Mouse (Mus musculus) C2C12 (cell line): ENCODE data around the gene Pofut2.

Experiments
- CTCF ChIP-seq: IDR thresholded peaks from one replicate; pipeline ENCODE4 v1.5.1; 2011; ENCODE audit not compliant: control insufficient read depth, insufficient read depth, insufficient read length
- MAX ChIP-seq: IDR thresholded peaks from one replicate; pipeline ENCODE4 v1.6.1; 2011; ENCODE audit warnings: mild to moderate bottlenecking, control low read depth
- MYOD1 ChIP-seq: IDR thresholded peaks from one replicate; pipeline ENCODE4 v1.6.1; 2011; ENCODE audit warnings: low read depth; ENCODE audit not compliant: control insufficient read depth, insufficient read length
- MYOG ChIP-seq: IDR thresholded peaks from one replicate; pipeline ENCODE4 v1.6.1; 2011; ENCODE audit not compliant: control insufficient read depth, insufficient read length; ENCODE audit errors: extremely low read depth
- USF1 ChIP-seq: IDR thresholded peaks from one replicate; pipeline ENCODE4 v1.6.1; 2011; ENCODE audit warnings: low read depth, mild to moderate bottlenecking, control low read depth, moderate library complexity

DNA sequence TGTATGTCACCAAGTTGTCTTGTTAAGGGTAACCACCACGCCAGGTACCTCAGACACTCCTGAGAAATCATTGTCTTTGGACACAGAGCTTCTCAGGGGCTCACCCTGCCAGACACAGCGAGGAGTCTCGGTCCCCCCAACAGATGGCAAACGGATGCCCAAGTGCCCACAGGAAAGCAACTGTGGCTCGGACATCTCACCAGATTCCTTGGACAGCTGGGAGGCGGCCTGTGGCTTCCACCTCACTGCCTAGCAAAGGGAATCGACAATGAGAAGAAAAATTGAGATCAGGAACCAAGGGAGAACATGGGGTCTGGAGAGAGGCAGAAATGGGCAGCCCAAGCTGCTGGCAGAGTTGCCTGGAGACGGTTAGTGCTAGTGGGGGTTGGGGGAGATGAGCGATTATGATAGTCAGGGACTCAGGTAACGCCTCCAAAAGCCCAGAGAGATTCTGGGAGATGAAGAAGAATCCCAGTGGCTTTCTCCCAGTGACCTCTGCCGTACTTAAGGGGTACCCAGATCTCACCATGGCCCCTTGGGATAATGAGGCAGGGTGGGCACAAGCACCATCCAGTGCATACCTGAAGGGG is 36.0 kb upstream of the Pofut2 start:
- TF ChIP-seq CTCF (no peak), MAX (no peak), MYOG (no peak), USF1 (no peak), MYOD1 (no peak)
